Mouse (Mus musculus) embryonic facial prominence, embryonic 11.5 days (tissue): ENCODE data around the gene Denr. TPM values are rescaled to one million over a fixed set of nuclear protein-coding genes. Genes with fewer than 3 reads are reported as not detected.

Experiments
- ATAC-seq: fragments of 200-750 bp; cut with Nextera tagmentation; replicated peaks from 2 replicates; pipeline ENCODE4 v1.8.0; 2017; ENCODE audit warnings: low read depth; ENCODE audit not compliant: insufficient number of reproducible peaks, low FRiP score, low TSS enrichment
- DNase-seq: peaks from one replicate; pipeline ENCODE4 v3.0.0-alpha.2; 2015; ENCODE audit warnings: low spot score
- H3K27ac ChIP-seq: fragments of 300-500 bp; sonication (generic); replicated peaks from 2 replicates; pipeline ENCODE4 v1.5.1; 2014; ENCODE audit warnings: mild to moderate bottlenecking, low read depth, low read length, control low read depth
- H3K27me3 ChIP-seq: fragments of 300-500 bp; sonication (generic); 2 replicates; pipeline ENCODE4 v1.6.1; 2014; ENCODE audit warnings: mild to moderate bottlenecking, low read length, moderate library complexity, mixed read lengths; ENCODE audit not compliant: control insufficient read depth, insufficient read depth
- H3K36me3 ChIP-seq: fragments of 300-500 bp; sonication (generic); replicated peaks from 2 replicates; pipeline ENCODE4 v1.6.1; 2014; ENCODE audit warnings: low read depth, mild to moderate bottlenecking, low read length, moderate library complexity, mixed read lengths; ENCODE audit not compliant: control insufficient read depth, insufficient read depth
- H3K4me1 ChIP-seq: fragments of 300-500 bp; sonication (generic); 2 replicates; pipeline ENCODE4 v1.6.1; 2014; ENCODE audit warnings: low read length, mixed read lengths; ENCODE audit not compliant: control insufficient read depth, insufficient read depth
- H3K4me2 ChIP-seq: fragments of 300-500 bp; sonication (generic); 2 replicates; pipeline ENCODE4 v1.6.1; 2014; ENCODE audit warnings: low read depth, mild to moderate bottlenecking, control low read depth, low read length, moderate library complexity
- H3K4me3 ChIP-seq: fragments of 300-500 bp; sonication (generic); 2 replicates; pipeline ENCODE4 v1.5.1; 2014; ENCODE audit warnings: low read depth, low read length, control low read depth
- H3K9ac ChIP-seq: fragments of 300-500 bp; sonication (generic); replicated peaks from 2 replicates; pipeline ENCODE4 v1.6.1; 2014; ENCODE audit warnings: mild to moderate bottlenecking, control low read depth, low read length
- H3K9me3 ChIP-seq: fragments of 300-500 bp; sonication (generic); replicated peaks from 2 replicates; pipeline ENCODE4 v1.6.1; 2016; ENCODE audit warnings: mild to moderate bottlenecking, low read length, inconsistent platforms, mixed read lengths; ENCODE audit not compliant: control insufficient read depth
- WGBS: fragments of 180-500 bp; shearing (Covaris S2); extraction: QIAGEN DNeasy Blood & Tissue Kit; methylation state at CpG from one replicate; pipeline ENCODE4 v1.1.7; 2014; 5-methylcytosine and 5-hydroxymethylcytosine counted together
- polyA plus RNA-seq: library from polyadenylated mRNA; unstranded; fragments of >200 nt; fragmentation: Nextera tagmentation; extraction: Ambion mirVana; gene quantifications from 2 replicates; pipeline ENCODE4 v1.2.1, GENCODE M21; 2014

The Denr gene
- polyA plus RNA-seq, 1 experiment from 2014 or later: 184 TPM

GRCm38 (mm10) chr5:123874177-123874576, 32.8 kb upstream of the Denr start:
- Histone ChIP-seq H3K4me2 (no peak overlapping the region), H3K36me3 (no peaks in the 10 kb centered on the region), H3K4me3 (no peak overlapping the region), H3K27me3 (no peaks in the 10 kb centered on the region), H3K9ac (no peak overlapping the region), H3K4me1 (no peaks in the 10 kb centered on the region), H3K9me3 (no peaks in the 10 kb centered on the region), H3K27ac (no peak overlapping the region)
- ATAC-seq: no peak
- WGBS: 87% methylated on average over 5 of the region's 5 CpGs
- DNase-seq: no peak

GRCm38 (mm10) chr5:123878056-123878455, 28.9 kb upstream of the Denr start:
- H3K9me3 ChIP-seq: no peaks in the 10 kb centered on the region
- H3K27me3 ChIP-seq: no peaks in the 10 kb centered on the region
- no peaks in the 10 kb centered on the region for H3K36me3 ChIP-seq
- H3K4me1 ChIP-seq: peaks cover 3% of the 10 kb centered on the region
- WGBS: 66% methylated on average over 14 of the region's 14 CpGs
- H3K9ac ChIP-seq: no peak overlapping the region
- H3K4me2 ChIP-seq: no peak overlapping the region
- no peak overlapping the region for H3K27ac ChIP-seq
- ATAC-seq (no peak), DNase-seq (no peak)
- no peak overlapping the region for H3K4me3 ChIP-seq

GRCm38 (mm10) chr5:123879928-123880327, 27.0 kb upstream of the Denr start, which contains the start of gene Hcar1:
Gene Hcar1, minus strand, starts transcription at chr5:123880020.
- H3K27me3 ChIP-seq: no peaks in the 10 kb centered on the region
- H3K4me1 ChIP-seq: peaks cover 3% of the 10 kb centered on the region
- no peak within 1 kb of the TSS for H3K4me3 ChIP-seq
- no peak within 1 kb of the TSS for H3K4me2 ChIP-seq
- ATAC-seq (no peak), DNase-seq (no peak)
- no peaks in the 10 kb centered on the region for H3K9me3 ChIP-seq
- H3K9ac ChIP-seq: no peak within 1 kb of the TSS
- no peaks in the 10 kb centered on the region for H3K36me3 ChIP-seq
- H3K27ac ChIP-seq: no peak within 1 kb of the TSS
- 55% methylated on average over 12 of the region's 12 CpGs for WGBS

- Histone ChIP-seq H3K27me3 (no peaks in the 10 kb centered on the region), H3K9me3 (no peaks in the 10 kb centered on the region), H3K4me1 (peaks cover 3% of the 10 kb centered on the region), H3K4me3 (no peak overlapping the region), H3K9ac (no peak overlapping the region), H3K4me2 (no peak overlapping the region), H3K27ac (no peak overlapping the region), H3K36me3 (no peaks in the 10 kb centered on the region)
- 77% methylated on average over 14 of the region's 14 CpGs for WGBS
- no peak for ATAC-seq
- DNase-seq: no peak
Measured at GRCm38 (mm10) chr5:123880778-123881177, 26.2 kb upstream of the Denr start.

- 75% methylated on average over 7 of the region's 7 CpGs for WGBS
- no peak overlapping the region for H3K27ac ChIP-seq
- H3K4me1 ChIP-seq: peaks cover 3% of the 10 kb centered on the region
- H3K27me3 ChIP-seq: no peaks in the 10 kb centered on the region
- ATAC-seq (no peak), DNase-seq (no peak)
- H3K4me3 ChIP-seq: no peak overlapping the region
- H3K36me3 ChIP-seq: no peaks in the 10 kb centered on the region
- H3K9me3 ChIP-seq: no peaks in the 10 kb centered on the region
- no peak overlapping the region for H3K4me2 ChIP-seq
- no peak overlapping the region for H3K9ac ChIP-seq
Measured at GRCm38 (mm10) chr5:123883891-123884290, 23.1 kb upstream of the Denr start.

GRCm38 (mm10) chr5:123884332-123884731, 22.6 kb upstream of the Denr start:
- H3K9me3 ChIP-seq: no peaks in the 10 kb centered on the region
- H3K27me3 ChIP-seq: no peaks in the 10 kb centered on the region
- DNase-seq: no peak
- no peak for ATAC-seq
- peaks cover 3% of the 10 kb centered on the region for H3K4me1 ChIP-seq
- no peaks in the 10 kb centered on the region for H3K36me3 ChIP-seq
- H3K4me2 ChIP-seq: no peak overlapping the region
- WGBS: 87% methylated on average over 10 of the region's 10 CpGs
- no peak overlapping the region for H3K9ac ChIP-seq
- no peak overlapping the region for H3K27ac ChIP-seq
- no peak overlapping the region for H3K4me3 ChIP-seq

- Histone ChIP-seq H3K9ac (no peak overlapping the region), H3K4me1 (no peaks in the 10 kb centered on the region), H3K4me2 (no peak overlapping the region), H3K36me3 (no peaks in the 10 kb centered on the region), H3K27ac (no peak overlapping the region), H3K27me3 (no peaks in the 10 kb centered on the region), H3K9me3 (no peaks in the 10 kb centered on the region), H3K4me3 (no peak overlapping the region)
- DNase-seq: no peak
- WGBS: 71% methylated on average over 3 of the region's 3 CpGs
- no peak for ATAC-seq
Measured at GRCm38 (mm10) chr5:123886365-123886764, 20.6 kb upstream of the Denr start.

- 74% methylated on average over 2 of the region's 2 CpGs for WGBS
- no peak for ATAC-seq
- H3K27me3 ChIP-seq: no peaks in the 10 kb centered on the region
- H3K9ac ChIP-seq: no peak overlapping the region
- no peak overlapping the region for H3K4me3 ChIP-seq
- H3K4me1 ChIP-seq: no peaks in the 10 kb centered on the region
- no peaks in the 10 kb centered on the region for H3K9me3 ChIP-seq
- no peak for DNase-seq
- no peak overlapping the region for H3K4me2 ChIP-seq
- H3K36me3 ChIP-seq: no peaks in the 10 kb centered on the region
- no peak overlapping the region for H3K27ac ChIP-seq
Measured at GRCm38 (mm10) chr5:123890312-123890711, 16.7 kb upstream of the Denr start.
